11 mouse cellular contexts compared by ENCODE assay signal in genomic region chr5:30863852-30864251, GRCm38 (mm10). TPM values are rescaled to one million over a fixed set of nuclear protein-coding genes. Genes with fewer than 3 reads are reported as not detected.
DNase-seq lines count a peak whose midpoint lies in the region; ATAC-seq lines count a peak whose summit lies in the region.
"Had no signal": no experiment of that assay in that cellular context is flagged by ENCODE, and none has a peak within 500 bp of the region (broad histone marks: within the 10 kb centered on the region; RNA-seq: fewer than 3 reads in every experiment).

No protein-coding gene starts in this region.

- no peaks in the 10 kb centered on the region for H3K9me3 ChIP-seq in hindbrain, embryonic 16.5 days (ENCODE audit: control insufficient read depth, low read length)
- H3K9me3 ChIP-seq in hindbrain, embryonic 14.5 days (ENCODE audit: control insufficient read depth, low read length) = no peaks in the 10 kb centered on the region
- H3K9me3 ChIP-seq in limb, embryonic 10.5 days (replicated peaks) = no peaks in the 10 kb centered on the region
- H3K9me3 ChIP-seq in midbrain, embryonic 14.5 days (ENCODE audit: control insufficient read depth, low read length) = no peaks in the 10 kb centered on the region
- H3K9me3 ChIP-seq: heart, embryonic 13.5 days had no signal

- H3K4me1 ChIP-seq in hindbrain, embryonic 16.5 days (ENCODE audit: control insufficient read depth, insufficient read depth, low read depth, low read length) = peaks cover under 1% of the 10 kb centered on the region; the same call in 1 of the 2 replicates
- 0 out of 2 replicates have a peak, but pooled peaks cover 1% of the 10 kb centered on the region for H3K4me1 ChIP-seq in hindbrain, embryonic 14.5 days (replicated peaks; ENCODE audit: control insufficient read depth, insufficient read depth, low read length)
- peaks cover 16% of the 10 kb centered on the region for H3K4me1 ChIP-seq in limb, embryonic 10.5 days
- no peaks in the 10 kb centered on the region for H3K4me1 ChIP-seq in midbrain, embryonic 14.5 days (ENCODE audit: control insufficient read depth, insufficient read depth, low read length)

- H3K27ac ChIP-seq in hindbrain, embryonic 16.5 days (ENCODE audit: low read depth, low read length) = no peak overlapping the region
- H3K27ac ChIP-seq in hindbrain, embryonic 14.5 days = no peak overlapping the region
- H3K27ac ChIP-seq in limb, embryonic 10.5 days = no peak overlapping the region
- no peak overlapping the region for H3K27ac ChIP-seq in midbrain, embryonic 14.5 days (replicated peaks; ENCODE audit: low read depth, low read length)
- H3K27ac ChIP-seq: heart, embryonic 13.5 days had no signal

- H3K4me3 ChIP-seq in hindbrain, embryonic 16.5 days (ENCODE audit: low read length) = no peak overlapping the region
- H3K4me3 ChIP-seq in hindbrain, embryonic 14.5 days (replicated peaks; ENCODE audit: low read length) = no peak overlapping the region
- no peak overlapping the region for H3K4me3 ChIP-seq in limb, embryonic 10.5 days
- no peak overlapping the region for H3K4me3 ChIP-seq in midbrain, embryonic 14.5 days (replicated peaks; ENCODE audit: low read depth, low read length)
- H3K4me3 ChIP-seq: heart, embryonic 13.5 days had no signal

- H3K36me3 ChIP-seq in hindbrain, embryonic 16.5 days (ENCODE audit: control insufficient read depth, insufficient read depth, low read length) = peaks cover 11% of the 10 kb centered on the region
- H3K36me3 ChIP-seq in hindbrain, embryonic 14.5 days (replicated peaks; ENCODE audit: control insufficient read depth, insufficient read depth) = peaks cover 41% of the 10 kb centered on the region
- H3K36me3 ChIP-seq in limb, embryonic 10.5 days = peaks cover 7% of the 10 kb centered on the region; the same call in 1 of the 2 replicates
- peaks cover 54% of the 10 kb centered on the region for H3K36me3 ChIP-seq in midbrain, embryonic 14.5 days (ENCODE audit: control insufficient read depth, insufficient read depth, low read length)

- H3K9ac ChIP-seq in hindbrain, embryonic 16.5 days (ENCODE audit: low read depth, low read length) = no peak overlapping the region; the same call in 1 of the 2 replicates
- H3K9ac ChIP-seq in hindbrain, embryonic 14.5 days = no peak overlapping the region
- no peak overlapping the region for H3K9ac ChIP-seq in midbrain, embryonic 14.5 days (replicated peaks; ENCODE audit: low read length)

- 0 out of 2 replicates have a peak, but pooled peaks have one; percentile 24 for ATAC-seq in hindbrain, embryonic 16.5 days
- no peak for ATAC-seq in hindbrain, embryonic 14.5 days (ENCODE audit: low FRiP score)
- no peak for ATAC-seq in midbrain, embryonic 14.5 days (ENCODE audit: low FRiP score, low TSS enrichment)

- no peak overlapping the region for H3K4me2 ChIP-seq in hindbrain, embryonic 16.5 days (ENCODE audit: low read length)
- no peak overlapping the region for H3K4me2 ChIP-seq in hindbrain, embryonic 14.5 days (replicated peaks)
- no peak overlapping the region for H3K4me2 ChIP-seq in midbrain, embryonic 14.5 days (ENCODE audit: low read length)

- DNase-seq in hindbrain, embryonic 14.5 days (ENCODE audit: low spot score) = no peak
- peak; percentile 11 for DNase-seq in thymus, postnatal 0 days (ENCODE audit: low spot score)
- DNase-seq in thymus, postnatal 10 days (ENCODE audit: low spot score in 2 of 2) = no peak
- DNase-seq in limb, embryonic 10.5 days (ENCODE audit: low spot score) = peak; percentile 27
- DNase-seq in ovary, adult 18-20 months (ENCODE audit: low spot score) = no peak
- no peak for DNase-seq in cerebellum, adult 9-10 months
- DNase-seq in midbrain, embryonic 14.5 days = no peak
- DNase-seq: cerebellum, adult 9-11 months; right cerebral cortex, adult 18-20 months had no signal

- WGBS in hindbrain, embryonic 16.5 days = 54% methylated on average over 4 of the region's 4 CpGs
- 35% methylated on average over 4 of the region's 4 CpGs for WGBS in hindbrain, embryonic 14.5 days
- WGBS in limb, embryonic 10.5 days = 47% methylated on average over 4 of the region's 4 CpGs
- WGBS in midbrain, embryonic 14.5 days = 50% methylated on average over 4 of the region's 4 CpGs

- H3K27me3 ChIP-seq in hindbrain, embryonic 16.5 days (replicated peaks; ENCODE audit: control insufficient read depth, insufficient read depth, low read length) = no peaks in the 10 kb centered on the region
- H3K27me3 ChIP-seq in hindbrain, embryonic 14.5 days (ENCODE audit: control insufficient read depth, insufficient read depth, low read length) = no peaks in the 10 kb centered on the region
- H3K27me3 ChIP-seq in limb, embryonic 10.5 days (ENCODE audit: low read depth, poor library complexity, severe bottlenecking) = no peaks in the 10 kb centered on the region
- no peaks in the 10 kb centered on the region for H3K27me3 ChIP-seq in midbrain, embryonic 14.5 days (ENCODE audit: control insufficient read depth, insufficient read depth, low read length)
- H3K27me3 ChIP-seq: heart, embryonic 13.5 days had no signal

RNA-seq across cellular contexts. Expression of gene Tmem214, which starts 4.0 kb away (rescaled TPM):
- 67.0 and 68.4 TPM in 2 replicates for polyA plus RNA-seq in hindbrain, embryonic 16.5 days (2015; fragmentation: Nextera tagmentation; extraction: Ambion mirVana)
- 49.6 and 50.1 TPM in 2 replicates for polyA plus RNA-seq in hindbrain, embryonic 14.5 days (2014; fragmentation: Nextera tagmentation; extraction: Ambion mirVana)
- 41.7 TPM in 2 replicates for polyA plus RNA-seq in thymus, postnatal 0 days (2015; fragmentation: Nextera tagmentation; extraction: Ambion mirVana)
- 68.7 and 82.4 TPM in 2 replicates for polyA plus RNA-seq in limb, embryonic 10.5 days (2016; fragmentation: Nextera tagmentation; extraction: Ambion mirVana)
- 46.7 and 55.5 TPM in 2 replicates for polyA plus RNA-seq in midbrain, embryonic 14.5 days (2014; fragmentation: Nextera tagmentation; extraction: Ambion mirVana)

RNA-seq across cellular contexts. Expression of gene Agbl5, which starts 24.6 kb away (rescaled TPM):
- polyA plus RNA-seq in hindbrain, embryonic 16.5 days (2015; fragmentation: Nextera tagmentation; extraction: Ambion mirVana) = 19.1 and 23.1 TPM in 2 replicates
- 25.5 and 28.6 TPM in 2 replicates for polyA plus RNA-seq in hindbrain, embryonic 14.5 days (2014; fragmentation: Nextera tagmentation; extraction: Ambion mirVana)
- polyA plus RNA-seq in thymus, postnatal 0 days (2015; fragmentation: Nextera tagmentation; extraction: Ambion mirVana) = 13.3 and 15.9 TPM in 2 replicates
- polyA plus RNA-seq in limb, embryonic 10.5 days (2016; fragmentation: Nextera tagmentation; extraction: Ambion mirVana) = 20.4 and 29.9 TPM in 2 replicates
- 25.9 and 27.8 TPM in 2 replicates for polyA plus RNA-seq in midbrain, embryonic 14.5 days (2014; fragmentation: Nextera tagmentation; extraction: Ambion mirVana)

RNA-seq across cellular contexts. Expression of gene Ost4, which starts 43.7 kb away (rescaled TPM):
- 232 and 244 TPM in 2 replicates for polyA plus RNA-seq in hindbrain, embryonic 16.5 days (2015; fragmentation: Nextera tagmentation; extraction: Ambion mirVana)
- polyA plus RNA-seq in hindbrain, embryonic 14.5 days (2014; fragmentation: Nextera tagmentation; extraction: Ambion mirVana) = 228 and 259 TPM in 2 replicates
- 396 and 461 TPM in 2 replicates for polyA plus RNA-seq in thymus, postnatal 0 days (2015; fragmentation: Nextera tagmentation; extraction: Ambion mirVana)
- polyA plus RNA-seq in limb, embryonic 10.5 days (2016; fragmentation: Nextera tagmentation; extraction: Ambion mirVana) = 403 and 414 TPM in 2 replicates
- 246 and 266 TPM in 2 replicates for polyA plus RNA-seq in midbrain, embryonic 14.5 days (2014; fragmentation: Nextera tagmentation; extraction: Ambion mirVana)

RNA-seq across cellular contexts. Expression of gene Emilin1, which starts 49.4 kb away (rescaled TPM):
- 16.3 and 24.6 TPM in 2 replicates for polyA plus RNA-seq in hindbrain, embryonic 16.5 days (2015; fragmentation: Nextera tagmentation; extraction: Ambion mirVana)
- 14.1 and 17.1 TPM in 2 replicates for polyA plus RNA-seq in hindbrain, embryonic 14.5 days (2014; fragmentation: Nextera tagmentation; extraction: Ambion mirVana)
- polyA plus RNA-seq in thymus, postnatal 0 days (2015; fragmentation: Nextera tagmentation; extraction: Ambion mirVana) = 47.0 and 47.5 TPM in 2 replicates
- 202 and 241 TPM in 2 replicates for polyA plus RNA-seq in limb, embryonic 10.5 days (2016; fragmentation: Nextera tagmentation; extraction: Ambion mirVana)
- 3.7 and 11.2 TPM in 2 replicates for polyA plus RNA-seq in midbrain, embryonic 14.5 days (2014; fragmentation: Nextera tagmentation; extraction: Ambion mirVana)

RNA-seq across cellular contexts. Expression of gene Mapre3, which starts 49.4 kb away (rescaled TPM):
- polyA plus RNA-seq in hindbrain, embryonic 16.5 days (2015; fragmentation: Nextera tagmentation; extraction: Ambion mirVana) = 151 and 153 TPM in 2 replicates
- 124 and 139 TPM in 2 replicates for polyA plus RNA-seq in hindbrain, embryonic 14.5 days (2014; fragmentation: Nextera tagmentation; extraction: Ambion mirVana)
- polyA plus RNA-seq in thymus, postnatal 0 days (2015; fragmentation: Nextera tagmentation; extraction: Ambion mirVana) = 3.4 and 3.8 TPM in 2 replicates
- polyA plus RNA-seq in limb, embryonic 10.5 days (2016; fragmentation: Nextera tagmentation; extraction: Ambion mirVana) = 12.2 and 17.0 TPM in 2 replicates
- polyA plus RNA-seq in midbrain, embryonic 14.5 days (2014; fragmentation: Nextera tagmentation; extraction: Ambion mirVana) = 125 and 129 TPM in 2 replicates

Comparison
In these comparisons a context has a peak if more than half of its experiments do, and no peak if none do; other contexts are left out.
1. DNase-seq: peak in thymus, postnatal 0 days (single experiment) and limb, embryonic 10.5 days (single experiment); none in hindbrain, embryonic 14.5 days (single experiment), thymus, postnatal 10 days (0 of 2), ovary, adult 18-20 months (single experiment), cerebellum, adult 9-10 months (single experiment) and midbrain, embryonic 14.5 days (single experiment).